Mouse (Mus musculus): ENCODE measurements around the gene Chp1.

GRCm38 (mm10) chr2:119549678-119550077 is 2.2 kb downstream of the Chp1 start:
- no peak for TF ChIP-seq CTCF (IDR thresholded peaks at IDR 0.05; ENCODE audit: low read depth, low read length)
- TF ChIP-seq EP300 (IDR thresholded peaks at IDR 0.05; ENCODE audit: insufficient read depth, low read depth, low read length), result no peak
